8 mouse cellular contexts compared by ENCODE assay signal in genomic region chr17:15826928-15827327, GRCm38 (mm10). TPM values are rescaled to one million over a fixed set of nuclear protein-coding genes. Genes with fewer than 3 reads are reported as not detected.
DNase-seq lines count a peak whose midpoint lies in the region; ATAC-seq and TF ChIP-seq lines count a peak whose summit lies in the region.

No protein-coding gene starts in this region.

- peak overlapping the region; percentile 62 for H3K9ac ChIP-seq in heart, embryonic 15.5 days
- peak overlapping the region; percentile 13; the same call in 1 of the 2 replicates for H3K9ac ChIP-seq in ES-E14 (ENCODE audit: insufficient read depth, low read depth, low read length, poor library complexity, severe bottlenecking)
- H3K9ac ChIP-seq in embryonic facial prominence, embryonic 15.5 days: peak overlapping the region; percentile 12
- peak overlapping the region; percentile 46 for H3K9ac ChIP-seq in limb, embryonic 14.5 days (ENCODE audit: low read depth, low read length, severe bottlenecking)
- peak overlapping the region; percentile 71 for H3K9ac ChIP-seq in stomach, embryonic 16.5 days (ENCODE audit: low read length)

- no peaks in the 10 kb centered on the region for H3K36me3 ChIP-seq in heart, embryonic 15.5 days
- H3K36me3 ChIP-seq in ES-E14 (ENCODE audit: control insufficient read depth, insufficient read depth, low read length, poor library complexity, severe bottlenecking): no peaks in the 10 kb centered on the region
- no peaks in the 10 kb centered on the region for H3K36me3 ChIP-seq in embryonic facial prominence, embryonic 15.5 days
- H3K36me3 ChIP-seq in limb, embryonic 14.5 days (ENCODE audit: control insufficient read depth, insufficient read depth, low read length): no peaks in the 10 kb centered on the region
- H3K36me3 ChIP-seq in stomach, embryonic 16.5 days (ENCODE audit: control insufficient read depth, insufficient read depth, low read length): no peaks in the 10 kb centered on the region

- peak overlapping the region; percentile 74 for H3K27ac ChIP-seq in heart, embryonic 15.5 days
- H3K27ac ChIP-seq in ES-E14 (ENCODE audit: insufficient read depth, low read depth, low read length, poor library complexity, severe bottlenecking): no peak overlapping the region
- peak overlapping the region; percentile 78 for H3K27ac ChIP-seq in embryonic facial prominence, embryonic 15.5 days (replicated peaks)
- peak overlapping the region; percentile 43 for H3K27ac ChIP-seq in limb, embryonic 14.5 days (replicated peaks; ENCODE audit: low read depth, low read length)
- H3K27ac ChIP-seq in stomach, embryonic 16.5 days (ENCODE audit: low read length): peak overlapping the region; percentile 88

- peak overlapping the region; percentile 92 for H3K4me2 ChIP-seq in heart, embryonic 15.5 days
- peak overlapping the region; percentile 87 for H3K4me2 ChIP-seq in embryonic facial prominence, embryonic 15.5 days (replicated peaks)
- H3K4me2 ChIP-seq in limb, embryonic 14.5 days (replicated peaks; ENCODE audit: low read depth, low read length, severe bottlenecking): peak overlapping the region; percentile 86
- H3K4me2 ChIP-seq in stomach, embryonic 16.5 days (ENCODE audit: low read depth, low read length): peak overlapping the region; percentile 60

- H3K27me3 ChIP-seq in heart, embryonic 15.5 days: peaks cover 9% of the 10 kb centered on the region; the same call in 1 of the 2 replicates
- peaks cover 11% of the 10 kb centered on the region; the same call in 1 of the 2 replicates for H3K27me3 ChIP-seq in embryonic facial prominence, embryonic 15.5 days
- 0 out of 2 replicates have a peak, but pooled peaks cover 7% of the 10 kb centered on the region for H3K27me3 ChIP-seq in limb, embryonic 14.5 days (ENCODE audit: control insufficient read depth, insufficient read depth, low read length)
- H3K27me3 ChIP-seq in stomach, embryonic 16.5 days (ENCODE audit: control insufficient read depth, insufficient read depth, low read length): no peaks in the 10 kb centered on the region

- DNase-seq in heart, postnatal 36 days: no peak
- no peak for DNase-seq in ES-E14 (ENCODE audit: low read depth, low spot score)
- DNase-seq in limb, embryonic 14.5 days (ENCODE audit: low spot score): no peak
- DNase-seq in ovary, postnatal 36 days (ENCODE audit: low spot score): no peak
- DNase-seq in spleen, postnatal 36 days (ENCODE audit: low spot score in 2 of 2): no peak

- H3K9me3 ChIP-seq in heart, embryonic 15.5 days (replicated peaks): no peaks in the 10 kb centered on the region
- H3K9me3 ChIP-seq in ES-E14 (ENCODE audit: control insufficient read depth, insufficient read depth, low read depth, low read length): no peaks in the 10 kb centered on the region
- H3K9me3 ChIP-seq in embryonic facial prominence, embryonic 15.5 days (replicated peaks): no peaks in the 10 kb centered on the region
- H3K9me3 ChIP-seq in limb, embryonic 14.5 days (ENCODE audit: control insufficient read depth, low read length): no peaks in the 10 kb centered on the region
- no peaks in the 10 kb centered on the region for H3K9me3 ChIP-seq in stomach, embryonic 16.5 days (replicated peaks; ENCODE audit: control insufficient read depth, low read length)

- in situ Hi-C loops in ES-E14 (cut with MboI; ENCODE audit: low sequenced_read_pairs in 2 of 2, unreplicated experiment in 2 of 2): no loop called here

- no peak for TF ChIP-seq POLR2A in limb, embryonic 14.5 days (IDR thresholded peaks at IDR 0.05; ENCODE audit: borderline replicate concordance, extremely low read depth, insufficient read depth, insufficient read length)

- peak overlapping the region; percentile 84 for H3K4me3 ChIP-seq in heart, embryonic 15.5 days
- peak overlapping the region; percentile 60 to 90 for H3K4me3 ChIP-seq in ES-E14 (ENCODE audit: insufficient read depth in 1 of 2, low read depth in 1 of 2, low read length in 2 of 2, poor library complexity in 1 of 2, severe bottlenecking in 1 of 2)
- peak overlapping the region; percentile 83 for H3K4me3 ChIP-seq in embryonic facial prominence, embryonic 15.5 days (replicated peaks)
- H3K4me3 ChIP-seq in limb, embryonic 14.5 days (replicated peaks; ENCODE audit: low read length): peak overlapping the region; percentile 94
- peak overlapping the region; percentile 98 for H3K4me3 ChIP-seq in stomach, embryonic 16.5 days (replicated peaks; ENCODE audit: low read length)

- intact Hi-C loops in heart, postnatal 36 days (cut with DNase I): loop anchor here (2.0 to 10.0 kb wide), 4 partner anchors 18 to 1125 kb away; partner anchors contain the start of gene Fam120b

- 0 out of 2 replicates have a peak, but pooled peaks have one; percentile 1 for ATAC-seq in heart, embryonic 15.5 days (replicated peaks; ENCODE audit: insufficient number of reproducible peaks, insufficient read depth, low FRiP score, low read depth)
- ATAC-seq in embryonic facial prominence, embryonic 15.5 days (ENCODE audit: insufficient number of reproducible peaks, low FRiP score, low TSS enrichment, low read depth): no peak
- ATAC-seq in limb, embryonic 14.5 days (ENCODE audit: low FRiP score, low read depth): peak; percentile 32
- no peak; the same call in 1 of the 2 replicates for ATAC-seq in stomach, embryonic 16.5 days (ENCODE audit: insufficient read depth, low FRiP score)

- WGBS in heart, embryonic 15.5 days: under 1% methylated on average over 18 of the region's 18 CpGs
- WGBS in embryonic facial prominence, embryonic 15.5 days: under 1% methylated on average over 18 of the region's 18 CpGs
- WGBS in limb, embryonic 14.5 days: under 1% methylated on average over 18 of the region's 18 CpGs
- WGBS in stomach, embryonic 16.5 days: under 1% methylated on average over 18 of the region's 18 CpGs

- H3K4me1 ChIP-seq in heart, embryonic 15.5 days (replicated peaks): peaks cover 49% of the 10 kb centered on the region
- no peaks in the 10 kb centered on the region for H3K4me1 ChIP-seq in ES-E14 (ENCODE audit: control insufficient read depth in 2 of 2, insufficient read depth in 2 of 2, low read length in 2 of 2, poor library complexity in 1 of 2)
- H3K4me1 ChIP-seq in embryonic facial prominence, embryonic 15.5 days: peaks cover 49% of the 10 kb centered on the region
- peaks cover 24% of the 10 kb centered on the region for H3K4me1 ChIP-seq in limb, embryonic 14.5 days (ENCODE audit: control insufficient read depth, insufficient read depth, low read length)
- peaks cover 19% of the 10 kb centered on the region for H3K4me1 ChIP-seq in stomach, embryonic 16.5 days (ENCODE audit: control insufficient read depth, insufficient read depth, low read length)

TF ChIP-seq in ES-E14, 5 proteins besides CTCF, POLR2A, EP300 and RAD21:
- TF ChIP-seq ZNF384 (IDR thresholded peaks at IDR 0.05; ENCODE audit: low read depth, low read length) (no peak), ZC3H11A (IDR thresholded peaks at IDR 0.05; ENCODE audit: borderline replicate concordance, low read depth, low read length) (no peak), HCFC1 (IDR thresholded peaks at IDR 0.05; ENCODE audit: borderline replicate concordance, insufficient read depth, low read length) (no peak), MAFK (IDR thresholded peaks at IDR 0.05; ENCODE audit: insufficient read depth, low read depth, low read length) (no peak), CHD2 (IDR thresholded peaks at IDR 0.05; ENCODE audit: low read depth, low read length) (no peak)
TF ChIP-seq in ES-E14: peak in this region for 0.

RNA-seq across cellular contexts. Expression of gene Rgmb, which starts 3.9 kb away (rescaled TPM):
- polyA plus RNA-seq in heart, embryonic 15.5 days (2015; fragmentation: Nextera tagmentation; extraction: Ambion mirVana): 8.0 and 11.3 TPM in 2 replicates
- 10 to 100 TPM; 27.9 to 29.7 TPM for total RNA-seq in heart, postnatal 36 days (2021)
- total RNA-seq in ES-E14 (2012; rRNA removed): 5.5 and 7.2 TPM in 2 replicates
- 27.9 and 28.9 TPM in 2 replicates for polyA plus RNA-seq in embryonic facial prominence, embryonic 15.5 days (2015; fragmentation: Nextera tagmentation; extraction: Ambion mirVana)
- 52.0 and 71.0 TPM in 2 replicates for polyA plus RNA-seq in limb, embryonic 14.5 days (2012; rRNA removed)
- 35.3 and 37.7 TPM in 2 replicates for polyA plus RNA-seq in limb, embryonic 14.5 days (2014; fragmentation: Nextera tagmentation; extraction: Ambion mirVana)
- 30.3 and 36.6 TPM in 2 replicates for polyA plus RNA-seq in stomach, embryonic 16.5 days (2015; fragmentation: Nextera tagmentation; extraction: Ambion mirVana)

Comparison
In these comparisons a context has a peak if more than half of its experiments do, and no peak if none do; other contexts are left out.
1. ATAC-seq: peak in heart, embryonic 15.5 days (single experiment) and limb, embryonic 14.5 days (single experiment); none in embryonic facial prominence, embryonic 15.5 days (single experiment) and stomach, embryonic 16.5 days (single experiment).
2. H3K9ac ChIP-seq: peak in every context shown above with its lines; median percentile 71 in stomach, embryonic 16.5 days; 62 in heart, embryonic 15.5 days; 46 in limb, embryonic 14.5 days; 13 in ES-E14; 12 in embryonic facial prominence, embryonic 15.5 days.
3. Peak in every context shown above with its lines, with median percentiles within 50 percentile points of each other: H3K4me2 ChIP-seq and H3K4me3 ChIP-seq.